ENCODE assay signal across 22 mouse cellular contexts in the genomic region with DNA sequence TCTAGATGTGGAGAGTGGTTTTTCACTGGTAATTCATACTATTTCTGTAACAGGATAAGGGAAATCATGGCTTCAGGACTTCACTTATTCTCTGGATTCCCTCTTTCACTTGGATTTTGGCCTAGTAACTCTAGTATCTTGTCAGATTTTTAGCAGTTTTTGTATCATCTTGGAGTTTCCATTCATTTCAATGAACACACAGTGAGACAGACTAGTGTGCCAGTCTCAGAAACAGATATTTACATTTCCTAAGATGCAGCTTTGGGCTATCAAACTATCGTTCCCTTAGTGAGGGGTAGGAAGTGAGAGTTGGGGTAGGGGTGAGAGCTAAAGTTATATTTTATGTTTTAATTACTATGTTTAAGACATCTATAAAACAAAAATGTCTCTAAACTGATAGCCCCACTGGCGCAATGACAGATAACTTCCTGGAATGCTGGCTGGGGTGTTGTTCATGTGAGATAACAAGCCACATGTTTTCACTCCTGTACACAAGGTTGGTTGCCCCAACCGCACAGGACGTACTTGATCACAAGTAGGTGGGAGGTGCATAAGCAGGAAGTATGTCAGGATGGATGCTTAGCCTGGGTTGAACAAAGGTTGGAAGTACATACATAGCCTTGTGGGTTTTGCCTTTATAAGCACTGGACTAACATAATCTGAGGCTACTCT. TPM values are rescaled to one million over a fixed set of nuclear protein-coding genes. Genes with fewer than 3 reads are reported as not detected.
DNase-seq lines count a peak whose midpoint lies in the region; ATAC-seq and TF ChIP-seq lines count a peak whose summit lies in the region.
"Had no signal": no experiment of that assay in that cellular context is flagged by ENCODE, and none has a peak within 500 bp of the region (broad histone marks: within the 10 kb centered on the region; RNA-seq: fewer than 3 reads in every experiment).

No protein-coding gene starts in this region.

- no peaks in the 10 kb centered on the region for H3K9me3 ChIP-seq in MEL (replicated peaks; ENCODE audit: insufficient read depth, low read length)
- no peaks in the 10 kb centered on the region for H3K9me3 ChIP-seq in liver, embryonic 13.5 days (replicated peaks)
- H3K9me3 ChIP-seq: forebrain, embryonic 15.5 days; heart, embryonic 13.5 days; hindbrain, embryonic 13.5 days; limb, embryonic 10.5 days; midbrain, embryonic 12.5 days had no signal

- H3K27ac ChIP-seq in MEL (ENCODE audit: control insufficient read depth, low read depth, low read length), result peak overlapping the region; percentile 81
- H3K27ac ChIP-seq in liver, embryonic 13.5 days, result peak overlapping the region; percentile 30; the same call in 1 of the 2 replicates
- no peak overlapping the region for H3K27ac ChIP-seq in kidney, adult 2 months (ENCODE audit: insufficient read depth, low read depth, low read length)
- H3K27ac ChIP-seq: forebrain, embryonic 15.5 days; heart, embryonic 13.5 days; hindbrain, embryonic 13.5 days; limb, embryonic 10.5 days; midbrain, embryonic 12.5 days had no signal

- no peak for TF ChIP-seq POLR2A in MEL (IDR thresholded peaks at IDR 0.05; ENCODE audit: control insufficient read depth in 1 of 2, insufficient read depth in 1 of 2, low read depth in 1 of 2, low read length in 2 of 2, poor library complexity in 1 of 2)
- TF ChIP-seq POLR2A in kidney, adult 2 months (IDR thresholded peaks at IDR 0.05; ENCODE audit: low read depth, low read length), result no peak

- H3K4me1 ChIP-seq in MEL (ENCODE audit: control insufficient read depth in 1 of 2, insufficient read depth in 2 of 2, low read length in 2 of 2), result peaks cover 2 to 6% of the 10 kb centered on the region in 2 experiments; a peak in 2 of 4 replicates
- H3K4me1 ChIP-seq in liver, embryonic 13.5 days (replicated peaks), result peaks cover 9% of the 10 kb centered on the region
- no peaks in the 10 kb centered on the region for H3K4me1 ChIP-seq in kidney, adult 2 months (ENCODE audit: control insufficient read depth, insufficient read depth, low read length)
- H3K4me1 ChIP-seq: forebrain, embryonic 15.5 days; heart, embryonic 13.5 days; hindbrain, embryonic 13.5 days; limb, embryonic 10.5 days; midbrain, embryonic 12.5 days had no signal

- no peak overlapping the region for H3K4me3 ChIP-seq in MEL (ENCODE audit: control insufficient read depth in 1 of 2, insufficient read depth in 1 of 2, low read depth in 2 of 2, low read length in 2 of 2)
- no peak overlapping the region for H3K4me3 ChIP-seq in liver, embryonic 13.5 days (replicated peaks)
- no peak overlapping the region for H3K4me3 ChIP-seq in kidney, adult 2 months (ENCODE audit: insufficient read depth, low read depth, low read length)
- H3K4me3 ChIP-seq: forebrain, embryonic 15.5 days; heart, embryonic 13.5 days; hindbrain, embryonic 13.5 days; limb, embryonic 10.5 days; midbrain, embryonic 12.5 days had no signal

- no peak for TF ChIP-seq RAD21 in MEL (IDR thresholded peaks at IDR 0.05; ENCODE audit: low read depth, low read length)

- peak; percentile 84 to 85 for TF ChIP-seq EP300 in MEL (IDR thresholded peaks at IDR 0.05; ENCODE audit: low read depth in 1 of 2, low read length in 2 of 2)

- WGBS in liver, embryonic 13.5 days (ENCODE audit: insufficient replicate concordance), result 35% methylated on average over 4 of the region's 4 CpGs
- WGBS in kidney, adult 2 months, result 87% methylated on average over 4 of the region's 4 CpGs

- H3K4me2 ChIP-seq in liver, embryonic 13.5 days, result no peak overlapping the region
- H3K4me2 ChIP-seq: forebrain, embryonic 15.5 days; heart, embryonic 13.5 days; hindbrain, embryonic 13.5 days; midbrain, embryonic 12.5 days had no signal

- no peak overlapping the region for H3K9ac ChIP-seq in MEL (ENCODE audit: control insufficient read depth, low read depth, low read length, poor library complexity, severe bottlenecking)
- no peak overlapping the region for H3K9ac ChIP-seq in liver, embryonic 13.5 days
- H3K9ac ChIP-seq: forebrain, embryonic 15.5 days; heart, embryonic 13.5 days; hindbrain, embryonic 13.5 days; midbrain, embryonic 12.5 days had no signal

- H3K27me3 ChIP-seq in MEL (ENCODE audit: control insufficient read depth in 1 of 2, insufficient read depth in 2 of 2, low read length in 2 of 2), result no peaks in the 10 kb centered on the region
- H3K27me3 ChIP-seq in liver, embryonic 13.5 days, result no peaks in the 10 kb centered on the region
- H3K27me3 ChIP-seq in kidney, adult 2 months (replicated peaks; ENCODE audit: control insufficient read depth, insufficient read depth, low read length), result no peaks in the 10 kb centered on the region; the same call in 1 of the 2 replicates
- H3K27me3 ChIP-seq: forebrain, embryonic 15.5 days; heart, embryonic 13.5 days; hindbrain, embryonic 13.5 days; midbrain, embryonic 12.5 days had no signal

- no peak for TF ChIP-seq CTCF in MEL (IDR thresholded peaks at IDR 0.05 in 2 of 3, conservative IDR thresholded peaks at IDR 0.05 in 1 of 3; ENCODE audit: control insufficient read depth in 1 of 3, insufficient read depth in 1 of 3, low read depth in 2 of 3, low read length in 3 of 3, poor library complexity in 1 of 3, severe bottlenecking in 1 of 3)
- no peak for TF ChIP-seq CTCF in kidney, adult 2 months (conservative IDR thresholded peaks at IDR 0.05; ENCODE audit: insufficient read depth, insufficient read length, low read depth, low read length)

- H3K79me2 ChIP-seq in MEL (ENCODE audit: control insufficient read depth, insufficient read depth, low read length, poor library complexity), result no peaks in the 10 kb centered on the region

- peak; percentile 89 for DNase-seq in MEL (ENCODE audit: low read depth, low spot score)
- peak; percentile 58 for DNase-seq in c-Kit-positive CD71-positive TER-119-positive erythroid progenitor cells, embryonic 14.5 days (ENCODE audit: low spot score)
- peak; percentile 34 for DNase-seq in liver, embryonic 13.5 days
- no peak for DNase-seq in kidney, adult 2 months
- no peak for DNase-seq in cerebellum, adult 8-10 months
- no peak for DNase-seq in adrenal gland, postnatal 25 days
- DNase-seq: adrenal gland, postnatal 14 days; cerebellum, adult 9-10 months; gastrocnemius, postnatal 25 days; heart, adult 18-20 months; heart, postnatal 14 days; kidney, adult 9 months; kidney, postnatal 14 days; right cerebral cortex, postnatal 14 days had no signal

- ATAC-seq in liver, embryonic 13.5 days (ENCODE audit: low read depth), result peak; percentile 95
- ATAC-seq in megakaryocyte-erythroid progenitor cell, adult 5-6 weeks (replicated peaks; ENCODE audit: low FRiP score, low TSS enrichment, poor library complexity, severe bottlenecking), result peak; percentile 96
- ATAC-seq: forebrain, embryonic 15.5 days; inflammation-experienced regulatory T-cells, adult 6 months; lung, postnatal 0 days had no signal

- peaks cover 0 to 5% of the 10 kb centered on the region in 2 experiments; a peak in 2 of 4 replicates for H3K36me3 ChIP-seq in MEL (ENCODE audit: control insufficient read depth in 1 of 2, insufficient read depth in 2 of 2, low read length in 2 of 2)
- peaks cover 18% of the 10 kb centered on the region for H3K36me3 ChIP-seq in liver, embryonic 13.5 days
- H3K36me3 ChIP-seq in kidney, adult 2 months (ENCODE audit: control insufficient read depth, insufficient read depth, low read length), result peaks cover 3% of the 10 kb centered on the region

TF ChIP-seq in MEL, 35 proteins besides CTCF, POLR2A, EP300 and RAD21 (continues in another document):
- TF ChIP-seq SMC3 (IDR thresholded peaks at IDR 0.05; ENCODE audit: low read depth, low read length) (no peak), E2F4 (IDR thresholded peaks at IDR 0.05; ENCODE audit: borderline replicate concordance, low read depth, low read length) (no peak), CHD2 (IDR thresholded peaks at IDR 0.05; ENCODE audit: low read length) (no peak), RCOR1 (IDR thresholded peaks at IDR 0.05; ENCODE audit: low read depth, low read length) (peak; percentile 64), ELF1 (IDR thresholded peaks at IDR 0.05; ENCODE audit: low read depth, low read length) (peak; percentile 77), USF1 (IDR thresholded peaks at IDR 0.05; ENCODE audit: low read depth, low read length) (peak; percentile 51; the same call in 1 of the 2 replicates), BHLHE40 (IDR thresholded peaks at IDR 0.05; ENCODE audit: borderline replicate concordance, low read depth, low read length) (0 out of 2 replicates have a peak, but pooled peaks have one; percentile 26), MAZ (IDR thresholded peaks at IDR 0.05; ENCODE audit: low read depth, low read length) (no peak), ZMIZ1 (IDR thresholded peaks at IDR 0.05; ENCODE audit: low read depth, low read length) (no peak)

RNA-seq across cellular contexts. Expression of a gene that starts 19.7 kb away (rescaled TPM):
- not detected in 2 replicates for total RNA-seq in MEL (2012; rRNA removed)
- not detected for polyA plus RNA-seq in MEL (2012; ENCODE audit: insufficient read depth in 1 of 2, insufficient read length in 2 of 2, low read depth in 1 of 2, low replicate concordance in 2 of 2, missing spikeins in 1 of 2)
- polyA plus RNA-seq in liver, embryonic 13.5 days (2015; fragmentation: Nextera tagmentation; extraction: Ambion mirVana), result 0.13 and 0.16 TPM in 2 replicates
- total RNA-seq in megakaryocyte-erythroid progenitor cell, adult 5-6 weeks (2014; fragmentation: Nextera tagmentation), result not detected in 2 replicates
- total RNA-seq in megakaryocyte-erythroid progenitor cell, adult 5-6 weeks (2017), result not detected in 2 replicates
- polyA plus RNA-seq in kidney, adult 2 months (2012; rRNA removed), result 1.4 and 1.7 TPM in 2 replicates
- 1.3 TPM in 2 replicates for total RNA-seq in adrenal gland, postnatal 25 days (2021)
- total RNA-seq: heart, adult 18-20 months; heart, postnatal 14 days had no signal
- polyA plus RNA-seq: inflammation-experienced regulatory T-cells, adult 6 months had no signal

RNA-seq across cellular contexts. Expression of a gene that starts 24.9 kb away (rescaled TPM):
- total RNA-seq in MEL (2012; rRNA removed), result 16.3 and 18.0 TPM in 2 replicates
- polyA plus RNA-seq in MEL (2012; ENCODE audit: insufficient read depth in 1 of 2, insufficient read length in 2 of 2, low read depth in 1 of 2, low replicate concordance in 2 of 2, missing spikeins in 1 of 2), result 10 to 100 TPM in 1 of 2 experiments, not detected in 1; 33.3 TPM
- 61.1 and 67.2 TPM in 2 replicates for polyA plus RNA-seq in liver, embryonic 13.5 days (2015; fragmentation: Nextera tagmentation; extraction: Ambion mirVana)
- total RNA-seq in megakaryocyte-erythroid progenitor cell, adult 5-6 weeks (2014; fragmentation: Nextera tagmentation), result 32.8 and 38.3 TPM in 2 replicates
- total RNA-seq in megakaryocyte-erythroid progenitor cell, adult 5-6 weeks (2017), result 25.1 and 43.6 TPM in 2 replicates
- 427 and 440 TPM in 2 replicates for polyA plus RNA-seq in kidney, adult 2 months (2012; rRNA removed)
- total RNA-seq in adrenal gland, postnatal 25 days (2021), result 106 and 112 TPM in 2 replicates

RNA-seq across cellular contexts. Expression of a gene that starts 25.7 kb away (rescaled TPM):
- total RNA-seq in MEL (2012; rRNA removed), result 10.2 and 11.1 TPM in 2 replicates
- 10 to 100 TPM in 1 of 2 experiments, not detected in 1; 12.9 TPM for polyA plus RNA-seq in MEL (2012; ENCODE audit: insufficient read depth in 1 of 2, insufficient read length in 2 of 2, low read depth in 1 of 2, low replicate concordance in 2 of 2, missing spikeins in 1 of 2)
- polyA plus RNA-seq in liver, embryonic 13.5 days (2015; fragmentation: Nextera tagmentation; extraction: Ambion mirVana), result 3.8 and 4.9 TPM in 2 replicates
- total RNA-seq in megakaryocyte-erythroid progenitor cell, adult 5-6 weeks (2014; fragmentation: Nextera tagmentation), result 6.6 and 10.4 TPM in 2 replicates
- total RNA-seq in megakaryocyte-erythroid progenitor cell, adult 5-6 weeks (2017), result 5.1 and 7.7 TPM in 2 replicates
- polyA plus RNA-seq in kidney, adult 2 months (2012; rRNA removed), result 15.9 and 20.9 TPM in 2 replicates
- 13.7 and 17.7 TPM in 2 replicates for total RNA-seq in adrenal gland, postnatal 25 days (2021)

Comparison
In these comparisons a context has a peak if more than half of its experiments do, and no peak if none do; other contexts are left out.
1. DNase-seq: peak in MEL (single experiment), c-Kit-positive CD71-positive TER-119-positive erythroid progenitor cells, embryonic 14.5 days (single experiment) and liver, embryonic 13.5 days (single experiment); none in kidney, adult 2 months (single experiment), cerebellum, adult 8-10 months (single experiment) and adrenal gland, postnatal 25 days (single experiment).